Mouse (Mus musculus) left cerebral cortex, adult 11 months (tissue): ENCODE measurements around the gene D230025D16Rik.
A peak's percentile ranks its signal among the peaks of the same experiment; 100 is the strongest.
"Not testable (repeated sequence)": the region's sequence is repeated elsewhere in the genome, so short reads cannot be mapped to it uniquely, and the experiment has no call there.

Source experiments
- DNase-seq: peaks from one replicate; pipeline ENCODE4 v3.0.0; 2022; ENCODE audit warnings: low spot score

D230025D16Rik gene

GRCm38 (mm10) chr8:105291802-105292201, 66.9 kb downstream of the D230025D16Rik start:
- not testable (repeated sequence) for DNase-seq

DNA sequence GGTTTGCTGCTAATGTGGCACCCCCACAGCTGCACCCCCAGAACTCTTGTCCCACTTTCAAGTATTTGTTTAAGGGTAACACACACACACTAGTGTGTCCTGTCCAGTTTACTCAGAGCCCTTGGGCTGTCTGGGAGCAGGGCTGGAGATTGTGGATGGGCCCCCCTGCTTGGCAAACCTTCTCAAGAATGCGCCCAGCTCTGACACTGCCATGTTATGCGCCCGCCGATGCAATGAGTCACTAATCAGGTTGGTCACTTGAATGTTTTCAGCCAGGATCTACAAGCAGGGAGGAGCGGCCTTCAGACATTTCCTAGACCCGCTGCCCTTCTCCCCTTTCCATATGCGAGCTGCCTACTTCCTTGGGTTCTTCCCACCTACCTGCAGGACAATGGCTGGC, 67.5 kb downstream of the D230025D16Rik start:
- DNase-seq, result no peak

DNA sequence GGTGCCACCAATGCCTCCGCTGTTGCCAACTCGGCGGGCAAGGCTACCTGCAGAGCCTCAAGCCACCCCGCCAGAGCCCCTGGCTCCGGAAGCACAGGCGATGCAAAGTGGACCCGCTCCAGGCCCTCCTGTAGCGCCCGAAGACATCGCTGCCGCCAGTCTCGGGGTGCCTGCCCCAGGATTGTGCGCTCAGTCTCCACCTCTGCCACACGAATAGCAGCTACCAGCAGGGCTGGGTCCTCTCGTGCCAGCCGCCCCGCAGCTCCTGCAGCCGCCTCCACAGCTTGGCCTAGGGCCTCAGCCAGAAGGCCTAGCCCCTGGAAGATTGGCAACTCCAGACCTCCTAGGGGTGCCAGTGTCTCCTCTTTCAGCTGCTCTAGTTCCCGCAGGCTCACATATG, 68.5 kb downstream of the D230025D16Rik start:
- DNase-seq, result no peak

DNA sequence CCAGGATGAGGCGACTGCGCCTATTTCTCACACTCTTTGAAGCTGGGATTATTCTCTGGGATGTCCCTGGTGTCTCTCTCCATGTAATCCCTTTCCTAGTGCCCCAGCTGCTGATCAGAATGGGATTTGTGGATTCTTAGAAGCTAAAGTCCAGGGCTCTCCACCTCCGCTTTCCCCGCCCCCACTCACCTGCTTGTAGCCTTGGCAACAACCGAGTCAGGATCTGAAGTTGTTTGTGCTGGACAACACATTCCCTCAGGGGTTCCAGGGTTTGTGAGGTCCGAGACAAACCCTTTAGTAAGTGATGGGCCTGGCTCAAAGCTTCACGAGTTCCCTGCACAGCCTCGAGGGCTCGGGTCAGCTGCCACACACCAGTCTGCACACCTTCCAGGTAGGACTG, 69.8 kb downstream of the D230025D16Rik start:
- DNase-seq, result no peak

DNA sequence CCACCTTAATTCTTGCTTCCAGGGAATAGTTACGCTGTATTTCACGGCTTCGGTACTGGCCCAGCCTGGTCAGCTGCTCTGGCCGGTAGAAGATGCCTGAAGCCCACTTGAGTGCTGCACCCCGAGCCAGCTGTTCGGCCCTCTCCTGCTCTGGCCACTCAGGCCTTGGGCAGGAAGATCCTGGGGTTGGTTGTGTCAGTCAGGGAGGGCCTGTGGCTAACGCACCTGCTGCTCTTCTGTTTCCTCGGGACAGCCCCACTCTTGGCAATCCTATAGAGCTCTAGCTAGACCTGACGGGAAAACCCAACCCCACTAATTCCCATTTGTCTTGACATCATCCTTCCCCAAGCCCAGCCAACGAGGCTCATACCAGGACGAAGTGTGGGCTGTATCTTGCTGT, 70.3 kb downstream of the D230025D16Rik start:
- DNase-seq, result no peak

- no peak for DNase-seq
Observed at GRCm38 (mm10) chr8:105295895-105296573, 71.1 kb downstream of the D230025D16Rik start, which contains the start of gene Exoc3l. Gene Exoc3l (minus strand): TSS chr8:105296101.

DNA sequence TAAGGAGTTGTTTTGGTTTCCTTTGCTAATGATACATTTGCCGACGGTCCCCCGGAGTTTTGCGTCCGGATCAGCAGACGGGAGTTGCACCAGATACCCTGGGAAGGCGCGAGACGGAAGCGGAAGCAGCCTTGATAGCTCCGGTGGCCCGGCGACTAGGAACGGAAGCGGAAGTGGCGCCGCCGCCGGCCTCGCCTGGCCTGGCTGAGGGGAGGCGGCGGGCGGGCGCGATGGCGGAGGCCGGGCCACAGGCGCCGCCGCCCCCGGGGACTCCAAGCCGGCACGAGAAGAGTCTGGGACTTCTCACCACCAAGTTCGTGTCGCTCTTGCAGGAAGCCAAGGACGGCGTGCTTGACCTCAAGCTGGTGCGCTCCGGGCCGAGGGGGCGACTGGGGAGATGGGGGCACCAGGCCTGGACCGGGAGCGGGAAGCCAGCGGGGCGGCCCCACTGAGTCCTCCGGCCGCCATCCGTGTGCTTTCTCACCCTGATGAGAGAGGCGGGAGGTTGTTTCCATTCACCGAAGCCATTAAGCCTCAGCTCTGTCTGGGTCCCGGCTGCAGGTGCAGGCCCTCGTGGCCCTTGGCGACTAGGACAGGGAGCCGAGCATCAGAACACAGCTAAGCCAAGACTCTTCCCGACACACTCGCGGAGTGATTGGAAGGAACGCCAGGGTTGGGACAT, 72.7 kb downstream of the D230025D16Rik start, which contains the start of gene E2f4:
E2f4 (plus strand) TSS at position 153 of the 682 bp plus-strand sequence.
- DNase-seq, result peak; percentile 82

DNA sequence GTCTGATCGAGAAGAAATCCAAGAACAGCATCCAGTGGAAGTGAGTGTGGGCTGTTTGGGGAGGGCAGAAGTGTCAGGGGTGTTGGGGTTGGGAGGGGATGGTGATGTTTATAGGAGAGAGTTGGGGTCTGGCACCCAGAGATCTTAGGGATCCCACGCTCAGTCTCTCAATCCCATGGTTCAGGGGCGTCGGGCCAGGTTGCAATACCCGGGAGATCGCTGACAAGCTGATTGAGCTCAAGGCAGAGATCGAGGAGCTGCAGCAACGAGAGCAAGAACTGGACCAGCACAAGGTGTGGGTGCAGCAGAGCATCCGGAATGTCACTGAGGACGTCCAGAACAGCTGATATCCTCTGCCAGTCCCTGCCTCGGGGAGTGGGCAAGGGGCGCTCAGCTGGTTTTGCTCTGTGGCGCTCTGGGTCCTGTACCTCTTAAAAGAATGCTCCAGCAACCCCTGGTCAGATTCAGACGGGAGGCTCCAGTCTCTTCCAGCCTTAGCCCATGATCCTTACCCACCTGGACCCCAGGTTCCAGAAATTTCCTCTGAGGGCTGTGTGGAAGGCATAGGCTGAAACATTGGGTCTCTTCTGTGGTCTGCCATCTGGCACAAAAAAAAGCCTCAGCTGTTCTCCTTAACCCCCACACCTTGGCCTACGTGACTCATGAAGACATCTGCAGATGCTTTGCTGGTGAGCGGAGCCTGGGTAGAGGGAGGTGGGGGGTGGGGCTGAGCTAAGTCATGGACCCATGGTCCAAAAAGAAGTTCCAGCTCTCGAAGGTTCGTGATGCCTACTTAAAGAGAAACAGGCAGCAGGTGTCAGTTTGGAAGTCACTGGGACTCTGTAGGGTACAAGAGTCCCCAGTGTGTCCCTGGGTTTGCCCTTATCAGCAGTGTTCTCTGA, 73.7 kb downstream of the D230025D16Rik start:
- DNase-seq, result no peak

DNA sequence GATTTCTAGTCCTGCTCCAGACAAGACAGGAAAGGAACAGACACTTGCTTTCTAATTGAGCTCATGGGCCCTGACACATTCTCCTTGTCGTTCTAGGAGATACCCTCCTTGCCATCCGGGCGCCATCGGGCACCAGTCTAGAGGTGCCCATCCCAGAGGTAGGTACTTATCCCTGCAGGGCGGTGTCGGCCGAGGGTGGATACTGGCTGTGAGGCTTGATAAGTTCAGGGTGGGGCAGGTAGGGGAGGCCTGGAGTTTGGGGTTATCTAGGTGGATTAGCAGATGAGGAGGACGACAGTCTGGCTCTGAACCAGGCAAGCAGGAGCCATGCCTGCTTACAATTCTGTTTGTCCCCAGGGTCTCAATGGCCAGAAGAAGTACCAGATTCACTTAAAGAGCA, 75.0 kb downstream of the D230025D16Rik start:
- no peak for DNase-seq
